Mouse (Mus musculus): Measurements from ENCODE around the gene Rrp8.
"Not testable (repeated sequence)": the region's sequence is repeated elsewhere in the genome, so short reads cannot be mapped to it uniquely, and the experiment has no call there.

GRCm38 (mm10) chr7:105735464-105735863 lies 1.7 kb downstream of the Rrp8 start:
- not testable (repeated sequence) for TF ChIP-seq CTCF, POLR2A (IDR thresholded peaks at IDR 0.05; ENCODE audit: extremely low read depth, insufficient read depth, low read length)
